Mouse (Mus musculus): ENCODE measurements around the gene Klhl35.

- TF ChIP-seq POLR2A (IDR thresholded peaks at IDR 0.05; ENCODE audit: insufficient read length, low read depth) (no peak), USF1 (IDR thresholded peaks at IDR 0.05; ENCODE audit: low read depth) (no peak), POLR2AphosphoS2 (IDR thresholded peaks at IDR 0.05; ENCODE audit: insufficient read length, low read depth) (no peak), MYOG (IDR thresholded peaks at IDR 0.05; ENCODE audit: control insufficient read depth in 1 of 3, insufficient read depth in 1 of 3, insufficient read length in 2 of 3, low read depth in 2 of 3) (no peak), E2F4 (IDR thresholded peaks at IDR 0.05; ENCODE audit: insufficient read depth) (no peak), MAX (IDR thresholded peaks at IDR 0.05; ENCODE audit: low read depth) (no peak), TCF12 (IDR thresholded peaks at IDR 0.05; ENCODE audit: insufficient read depth, poor library complexity, severe bottlenecking) (no peak), MYOD1 (IDR thresholded peaks at IDR 0.05; ENCODE audit: control insufficient read depth in 1 of 3, insufficient read length in 2 of 3, low read depth in 2 of 3) (no peak), CEBPB (IDR thresholded peaks at IDR 0.05; ENCODE audit: insufficient read depth, poor library complexity, severe bottlenecking) (no peak), REST (IDR thresholded peaks at IDR 0.05; ENCODE audit: insufficient read depth, insufficient read length) (no peak), TCF3 (IDR thresholded peaks at IDR 0.05; ENCODE audit: insufficient read length, low read depth) (no peak)
Measured at GRCm38 (mm10) chr7:99523121-99523520, 57.3 kb downstream of the Klhl35 start.

Measured in myocyte (in vitro differentiated cells).